Mouse (Mus musculus): Measurements from ENCODE around the gene Ano9. TPM values are rescaled to one million over a fixed set of nuclear protein-coding genes. Genes with fewer than 3 reads are reported as not detected.
A peak's percentile ranks its signal among the peaks of the same experiment; 100 is the strongest.

Ano9 gene
- polyA plus RNA-seq, 1 experiment from 2014 or later, result not detected

GRCm38 (mm10) chr7:141059929-141060328, 57.7 kb downstream of the Ano9 start:
- Histone ChIP-seq H3K27me3 (replicated peaks) (no peaks in the 10 kb centered on the region), H3K9ac (peak overlapping the region; percentile 95), H3K27ac (peak overlapping the region; percentile 15; the same call in 1 of the 2 replicates), H3K4me3 (peak overlapping the region; percentile 87), H3K4me2 (replicated peaks) (peak overlapping the region; percentile 91), H3K4me1 (peaks cover 22% of the 10 kb centered on the region), H3K36me3 (peaks cover 20% of the 10 kb centered on the region), H3K9me3 (0 out of 2 replicates have a peak, but pooled peaks cover 3% of the 10 kb centered on the region)
- peak; percentile 9; the same call in 1 of the 2 replicates for ATAC-seq (ENCODE audit: low FRiP score, low read depth)
- 72% methylated on average over 2 of the region's 2 CpGs for WGBS

DNA sequence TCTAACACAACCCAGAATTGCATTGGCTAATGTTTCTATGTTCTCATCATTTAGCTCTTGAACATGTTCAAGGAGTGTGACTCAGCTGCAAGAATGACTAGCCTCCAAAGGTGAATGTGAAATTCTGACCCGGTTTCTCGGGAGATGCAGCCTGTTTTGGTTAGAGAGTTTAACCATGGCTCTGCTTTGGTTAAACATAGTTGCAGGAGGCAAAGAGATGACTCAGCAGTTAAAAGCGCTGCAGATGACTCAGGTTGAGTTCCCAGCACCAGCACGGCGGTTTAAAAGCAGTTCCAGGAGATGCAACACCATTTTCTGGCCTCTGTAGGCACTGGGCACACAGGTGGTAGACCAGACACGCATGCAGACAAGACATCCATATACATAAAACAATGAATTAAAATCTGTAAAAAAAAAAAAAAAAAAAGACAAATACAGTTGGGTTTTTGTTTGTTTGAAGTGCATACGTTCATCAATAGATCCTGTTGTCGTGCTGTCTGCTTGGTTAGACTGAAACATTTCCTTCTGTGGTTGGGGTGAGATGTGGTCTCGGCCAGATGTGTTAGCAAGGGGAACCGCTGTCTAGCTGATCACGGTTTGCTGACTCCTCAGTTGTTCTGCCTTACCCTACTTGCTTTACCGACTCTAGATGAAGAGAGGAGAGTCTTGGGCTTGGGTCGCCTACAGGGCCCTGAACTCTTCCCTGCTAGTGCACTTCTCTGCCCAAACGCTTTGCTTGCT, 58.8 kb downstream of the Ano9 start:
- Histone ChIP-seq H3K4me3 (no peak overlapping the region), H3K4me2 (replicated peaks) (no peak overlapping the region), H3K9ac (no peak overlapping the region), H3K27ac (no peak overlapping the region), H3K36me3 (peaks cover 9% of the 10 kb centered on the region; the same call in 1 of the 2 replicates), H3K4me1 (peaks cover 22% of the 10 kb centered on the region), H3K9me3 (0 out of 2 replicates have a peak, but pooled peaks cover 3% of the 10 kb centered on the region), H3K27me3 (replicated peaks) (no peaks in the 10 kb centered on the region)
- ATAC-seq (ENCODE audit: low FRiP score, low read depth), result no peak
- WGBS, result 93% methylated on average over 14 of the region's 14 CpGs

DNA sequence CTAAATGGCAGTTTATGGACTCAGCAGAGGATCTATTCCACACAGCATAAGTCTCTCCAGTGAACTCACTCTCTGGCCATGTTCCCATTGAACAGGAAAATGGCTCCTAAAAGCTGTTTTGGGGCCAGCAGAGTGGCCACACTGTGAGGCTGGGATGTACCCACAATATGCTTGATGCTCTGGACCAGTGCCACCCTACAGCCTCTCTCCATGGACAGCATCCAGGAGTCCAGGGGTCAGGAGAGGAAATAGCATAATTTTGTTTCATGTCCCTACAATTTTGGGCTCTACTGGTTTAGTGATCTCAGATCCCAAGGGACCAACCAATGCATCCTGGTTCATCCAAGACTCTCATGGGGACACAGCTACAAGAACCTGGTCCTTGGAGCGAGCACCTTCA, 60.1 kb downstream of the Ano9 start:
- H3K4me1 ChIP-seq, result peaks cover 16% of the 10 kb centered on the region
- H3K4me3 ChIP-seq, result no peak overlapping the region
- 97% methylated on average over 1 of the region's 1 CpGs for WGBS
- H3K9ac ChIP-seq, result no peak overlapping the region
- ATAC-seq (ENCODE audit: low FRiP score, low read depth), result no peak
- 0 out of 2 replicates have a peak, but pooled peaks cover 3% of the 10 kb centered on the region for H3K9me3 ChIP-seq
- no peak overlapping the region for H3K27ac ChIP-seq
- H3K4me2 ChIP-seq (replicated peaks), result no peak overlapping the region
- no peaks in the 10 kb centered on the region; the same call in 1 of the 2 replicates for H3K36me3 ChIP-seq
- no peaks in the 10 kb centered on the region for H3K27me3 ChIP-seq (replicated peaks)

- Histone ChIP-seq H3K4me1 (peaks cover 11% of the 10 kb centered on the region), H3K9ac (no peak overlapping the region), H3K4me2 (replicated peaks) (no peak overlapping the region), H3K27ac (no peak overlapping the region), H3K9me3 (0 out of 2 replicates have a peak, but pooled peaks cover 3% of the 10 kb centered on the region), H3K27me3 (replicated peaks) (no peaks in the 10 kb centered on the region), H3K36me3 (no peaks in the 10 kb centered on the region), H3K4me3 (no peak overlapping the region)
- 91% methylated on average over 6 of the region's 6 CpGs for WGBS
- no peak for ATAC-seq (ENCODE audit: low FRiP score, low read depth)
These were observed 60.6 kb downstream of the Ano9 start for GRCm38 (mm10) chr7:141056976-141057375.

DNA sequence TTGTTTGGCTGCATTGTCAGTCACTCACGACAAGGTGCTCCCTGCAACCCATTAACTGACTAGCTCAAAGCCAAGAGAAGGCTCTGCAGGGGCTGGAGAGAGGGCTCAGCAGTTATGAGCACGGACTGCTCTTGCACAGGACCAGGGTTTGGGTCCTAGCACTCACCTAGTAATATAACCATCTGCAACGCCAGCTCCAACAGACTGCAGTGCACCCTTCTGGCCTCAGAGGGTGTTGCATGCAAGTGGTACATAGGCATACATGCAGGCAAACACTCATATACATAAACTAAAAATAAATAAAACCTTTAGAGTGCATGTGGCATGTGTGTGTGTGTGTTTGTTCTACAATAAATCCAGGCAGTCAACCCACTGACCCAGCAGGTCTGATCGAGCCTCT, 61.8 kb downstream of the Ano9 start:
- no peak overlapping the region for H3K4me3 ChIP-seq
- H3K27me3 ChIP-seq (replicated peaks), result no peaks in the 10 kb centered on the region
- no peak overlapping the region for H3K27ac ChIP-seq
- H3K4me1 ChIP-seq, result peaks cover 6% of the 10 kb centered on the region; the same call in 1 of the 2 replicates
- H3K4me2 ChIP-seq (replicated peaks), result no peak overlapping the region
- H3K9me3 ChIP-seq, result 0 out of 2 replicates have a peak, but pooled peaks cover 3% of the 10 kb centered on the region
- no peaks in the 10 kb centered on the region for H3K36me3 ChIP-seq
- ATAC-seq (ENCODE audit: low FRiP score, low read depth), result no peak
- no peak overlapping the region for H3K9ac ChIP-seq
- 82% methylated on average over 4 of the region's 4 CpGs for WGBS

GRCm38 (mm10) chr7:141052421-141052820, 65.2 kb downstream of the Ano9 start:
- Histone ChIP-seq H3K27me3 (replicated peaks) (no peaks in the 10 kb centered on the region), H3K36me3 (no peaks in the 10 kb centered on the region), H3K27ac (no peak overlapping the region), H3K4me2 (replicated peaks) (no peak overlapping the region), H3K4me1 (peaks cover 11% of the 10 kb centered on the region), H3K9me3 (0 out of 2 replicates have a peak, but pooled peaks cover 3% of the 10 kb centered on the region), H3K9ac (no peak overlapping the region), H3K4me3 (no peak overlapping the region)
- ATAC-seq (ENCODE audit: low FRiP score, low read depth), result no peak
- 85% methylated on average over 2 of the region's 2 CpGs for WGBS

GRCm38 (mm10) chr7:141052016-141052415, 65.6 kb downstream of the Ano9 start:
- no peak overlapping the region for H3K9ac ChIP-seq
- WGBS, result 84% methylated on average over 4 of the region's 4 CpGs
- no peak overlapping the region for H3K27ac ChIP-seq
- H3K4me3 ChIP-seq, result no peak overlapping the region
- ATAC-seq (ENCODE audit: low FRiP score, low read depth), result no peak
- no peak overlapping the region for H3K4me2 ChIP-seq (replicated peaks)
- peaks cover 15% of the 10 kb centered on the region for H3K4me1 ChIP-seq
- no peaks in the 10 kb centered on the region for H3K27me3 ChIP-seq (replicated peaks)
- 0 out of 2 replicates have a peak, but pooled peaks cover 3% of the 10 kb centered on the region for H3K9me3 ChIP-seq
- no peaks in the 10 kb centered on the region for H3K36me3 ChIP-seq

Other genes starting within 250 kb of the Ano9 start
- 293 and 317 TPM in 2 replicates for gene Psmd13, start 235.8 kb downstream of the Ano9 start, polyA plus RNA-seq (2016; fragmentation: Nextera tagmentation; extraction: Ambion mirVana)
- 32.4 and 33.1 TPM in 2 replicates for gene Sirt3, start 235.5 kb downstream of the Ano9 start, polyA plus RNA-seq (2016; fragmentation: Nextera tagmentation; extraction: Ambion mirVana)
- gene Cox8b, start 217.4 kb downstream of the Ano9 start, polyA plus RNA-seq (2016; fragmentation: Nextera tagmentation; extraction: Ambion mirVana), result 1.9 and 2.2 TPM in 2 replicates
- gene Nlrp6, start 196.9 kb downstream of the Ano9 start, polyA plus RNA-seq (2016; fragmentation: Nextera tagmentation; extraction: Ambion mirVana), result 0.08 TPM in 1 of 2 replicates, not detected in the other
- gene Pgghg, start 176.4 kb downstream of the Ano9 start, polyA plus RNA-seq (2016; fragmentation: Nextera tagmentation; extraction: Ambion mirVana), result 11.2 and 12.2 TPM in 2 replicates
- 1.2 and 1.6 TPM in 2 replicates for gene Ifitm5, start 167.5 kb downstream of the Ano9 start, polyA plus RNA-seq (2016; fragmentation: Nextera tagmentation; extraction: Ambion mirVana)
- 0.55 TPM in 1 of 2 replicates, not detected in the other for gene Gm45717, start 161.9 kb downstream of the Ano9 start, polyA plus RNA-seq (2016; fragmentation: Nextera tagmentation; extraction: Ambion mirVana)
- gene Ifitm2, start 161.8 kb downstream of the Ano9 start, polyA plus RNA-seq (2016; fragmentation: Nextera tagmentation; extraction: Ambion mirVana), result 314 and 316 TPM in 2 replicates
- gene Ifitm1, start 150.6 kb downstream of the Ano9 start, polyA plus RNA-seq (2016; fragmentation: Nextera tagmentation; extraction: Ambion mirVana), result 10.1 and 13.6 TPM in 2 replicates
- gene Ifitm3, start 107.0 kb downstream of the Ano9 start, polyA plus RNA-seq (2016; fragmentation: Nextera tagmentation; extraction: Ambion mirVana), result 23.9 and 29.2 TPM in 2 replicates
- 0.42 and 0.54 TPM in 2 replicates for gene Ifitm6, start 99.9 kb downstream of the Ano9 start, polyA plus RNA-seq (2016; fragmentation: Nextera tagmentation; extraction: Ambion mirVana)
- gene Gm17387, start 88.7 kb downstream of the Ano9 start, polyA plus RNA-seq (2016; fragmentation: Nextera tagmentation; extraction: Ambion mirVana), result not detected in 2 replicates
- 40.8 and 41.5 TPM in 2 replicates for gene B4galnt4, start 56.7 kb downstream of the Ano9 start, polyA plus RNA-seq (2016; fragmentation: Nextera tagmentation; extraction: Ambion mirVana)
- gene Pkp3, start 39.6 kb downstream of the Ano9 start, polyA plus RNA-seq (2016; fragmentation: Nextera tagmentation; extraction: Ambion mirVana), result 1.6 and 3.1 TPM in 2 replicates
- 1.6 and 2.3 TPM in 2 replicates for gene Sigirr, start 17.2 kb downstream of the Ano9 start, polyA plus RNA-seq (2016; fragmentation: Nextera tagmentation; extraction: Ambion mirVana)
- 74.7 and 79.8 TPM in 2 replicates for gene Ptdss2, start 4.6 kb upstream of the Ano9 start, polyA plus RNA-seq (2016; fragmentation: Nextera tagmentation; extraction: Ambion mirVana)
- gene Rnh1, start 55.1 kb upstream of the Ano9 start, polyA plus RNA-seq (2016; fragmentation: Nextera tagmentation; extraction: Ambion mirVana), result 56.9 and 60.9 TPM in 2 replicates
- gene Hras, start 76.2 kb upstream of the Ano9 start, polyA plus RNA-seq (2016; fragmentation: Nextera tagmentation; extraction: Ambion mirVana), result 114 and 121 TPM in 2 replicates
- gene Lrrc56, start 76.4 kb upstream of the Ano9 start, polyA plus RNA-seq (2016; fragmentation: Nextera tagmentation; extraction: Ambion mirVana), result 11.2 TPM in 2 replicates
- gene Lmntd2, start 96.3 kb upstream of the Ano9 start, polyA plus RNA-seq (2016; fragmentation: Nextera tagmentation; extraction: Ambion mirVana), result 2.5 and 3.8 TPM in 2 replicates
- gene Rassf7, start 98.1 kb upstream of the Ano9 start, polyA plus RNA-seq (2016; fragmentation: Nextera tagmentation; extraction: Ambion mirVana), result 37.1 and 38.7 TPM in 2 replicates
- 88.0 and 92.7 TPM in 2 replicates for gene Phrf1, start 111.0 kb upstream of the Ano9 start, polyA plus RNA-seq (2016; fragmentation: Nextera tagmentation; extraction: Ambion mirVana)
- 1.0 and 1.7 TPM in 2 replicates for gene Irf7, start 148.7 kb upstream of the Ano9 start, polyA plus RNA-seq (2016; fragmentation: Nextera tagmentation; extraction: Ambion mirVana)
- not detected in 2 replicates for gene Cdhr5, start 159.0 kb upstream of the Ano9 start, polyA plus RNA-seq (2016; fragmentation: Nextera tagmentation; extraction: Ambion mirVana)
- gene Sct, start 161.3 kb upstream of the Ano9 start, polyA plus RNA-seq (2016; fragmentation: Nextera tagmentation; extraction: Ambion mirVana), result 4.5 and 7.1 TPM in 2 replicates
- gene Drd4, start 174.2 kb upstream of the Ano9 start, polyA plus RNA-seq (2016; fragmentation: Nextera tagmentation; extraction: Ambion mirVana), result 0.82 and 0.94 TPM in 2 replicates
- 98.9 and 108 TPM in 2 replicates for gene Deaf1, start 209.9 kb upstream of the Ano9 start, polyA plus RNA-seq (2016; fragmentation: Nextera tagmentation; extraction: Ambion mirVana)
- 60.9 and 62.5 TPM in 2 replicates for gene Tmem80, start 209.9 kb upstream of the Ano9 start, polyA plus RNA-seq (2016; fragmentation: Nextera tagmentation; extraction: Ambion mirVana)
- 1.0 and 1.1 TPM in 2 replicates for gene Eps8l2, start 221.1 kb upstream of the Ano9 start, polyA plus RNA-seq (2016; fragmentation: Nextera tagmentation; extraction: Ambion mirVana)